Mouse (Mus musculus): ENCODE measurements around the gene Ceacam16. TPM values are rescaled to one million over a fixed set of nuclear protein-coding genes. Genes with fewer than 3 reads are reported as not detected.
A peak's percentile ranks its signal among the peaks of the same experiment; 100 is the strongest.

Gene Ceacam16
- total RNA-seq (2021): not detected
- long read RNA-seq, experiment 1: 0 reads
- long read RNA-seq, experiment 2: 0 reads

DNA sequence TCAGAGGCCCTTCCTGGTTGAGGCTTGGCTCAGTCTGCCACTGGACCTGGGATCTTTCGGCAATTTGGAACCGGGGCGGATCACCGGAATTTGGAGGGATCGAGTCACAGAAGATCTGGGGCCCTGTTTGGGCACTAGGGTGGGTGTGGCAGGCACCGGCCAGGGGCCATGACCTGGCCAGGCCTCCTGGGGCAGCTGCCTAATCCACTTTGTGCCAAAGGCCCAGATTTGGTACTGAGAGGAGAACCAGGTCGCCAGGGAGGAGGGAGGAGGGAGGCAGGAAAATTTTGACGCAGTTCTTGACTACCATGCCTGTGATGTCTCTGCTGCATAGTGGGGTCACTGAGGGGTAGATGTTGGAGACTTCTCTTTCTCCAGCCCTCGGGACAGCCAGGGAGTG, at the start of gene Ceacam16:
Gene Ceacam16 (minus strand): TSS at position 101 of the 400 bp plus-strand sequence.
- no peak for DNase-seq (ENCODE audit: low spot score in 2 of 2)

GRCm38 (mm10) chr7:19910421-19911291, 49.6 kb upstream of the Ceacam16 start:
- DNase-seq (ENCODE audit: low spot score in 2 of 2): peak; percentile 64 to 78

DNA sequence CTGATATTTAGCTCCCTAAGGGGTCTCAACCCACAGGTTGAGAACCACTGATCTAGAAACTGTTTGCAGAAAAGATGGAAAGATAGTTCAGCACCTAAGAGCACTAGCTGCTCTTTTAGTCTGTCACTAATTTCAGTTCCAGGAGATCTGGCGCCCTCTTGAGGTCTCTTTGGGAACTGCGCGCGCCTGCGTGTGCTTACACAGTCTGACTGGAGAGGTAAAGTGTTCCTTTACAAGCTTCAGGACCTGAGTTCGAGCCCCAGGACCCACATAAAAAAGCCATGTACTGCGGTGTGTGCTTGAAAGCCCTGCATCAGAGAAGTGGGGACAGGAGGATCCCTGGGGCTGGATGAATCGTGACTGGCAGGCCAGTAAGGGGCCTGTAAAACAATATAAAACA, 28.8 kb upstream of the Ceacam16 start:
- DNase-seq (ENCODE audit: low spot score in 2 of 2): peak in 1 of 2 experiments; percentile 33

DNA sequence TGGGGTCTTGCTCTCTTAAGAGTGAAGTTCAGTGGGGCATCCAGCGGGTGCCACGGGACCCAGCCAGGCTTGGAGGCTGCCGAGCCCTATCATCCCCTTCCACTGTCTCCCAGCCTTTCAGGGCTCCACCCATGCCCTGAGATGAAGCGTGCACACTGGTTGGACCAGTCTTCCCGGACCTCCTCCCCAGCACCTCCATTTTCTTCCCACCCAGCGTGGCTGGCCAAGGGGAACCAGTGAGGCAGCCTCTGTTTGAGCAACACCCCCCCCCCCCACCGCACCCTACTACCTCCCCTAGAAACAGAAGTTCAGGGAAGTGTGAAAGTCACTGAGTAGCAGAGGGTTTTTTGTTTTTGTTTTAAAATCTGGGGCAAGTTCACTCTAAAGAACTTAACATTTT, 26.8 kb upstream of the Ceacam16 start, which contains the start of gene Ceacam19:
Gene Ceacam19 (minus strand): TSS at position 117 of the 400 bp plus-strand sequence.
- DNase-seq (ENCODE audit: low spot score in 2 of 2): no peak

DNA sequence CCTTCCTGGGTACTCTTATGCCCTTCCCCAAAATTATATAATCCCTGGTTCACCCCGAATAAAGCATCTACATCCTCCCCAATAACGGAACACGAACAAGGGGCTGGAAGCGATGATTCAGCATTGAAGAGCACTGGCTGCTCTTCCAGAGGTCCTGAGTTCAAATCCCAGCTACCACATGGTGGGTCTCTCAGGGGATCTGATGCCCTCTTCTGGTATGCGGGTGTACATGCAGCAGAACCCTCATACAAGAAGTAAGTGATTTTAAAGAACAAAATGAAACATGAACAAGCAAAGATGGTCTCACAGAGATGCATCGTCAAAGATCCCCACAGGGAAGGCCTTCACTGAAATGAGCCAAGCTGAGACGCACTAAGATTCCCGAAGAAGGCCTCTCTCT, 19.7 kb upstream of the Ceacam16 start:
- DNase-seq (ENCODE audit: low spot score in 2 of 2): no peak

- no peak for DNase-seq (ENCODE audit: low spot score in 2 of 2)
Measured at GRCm38 (mm10) chr7:19876781-19877425, 15.8 kb upstream of the Ceacam16 start.

- peak; percentile 30 to 74 for DNase-seq (ENCODE audit: low spot score in 2 of 2)
Measured at GRCm38 (mm10) chr7:19875948-19876682, 15.0 kb upstream of the Ceacam16 start.

DNA sequence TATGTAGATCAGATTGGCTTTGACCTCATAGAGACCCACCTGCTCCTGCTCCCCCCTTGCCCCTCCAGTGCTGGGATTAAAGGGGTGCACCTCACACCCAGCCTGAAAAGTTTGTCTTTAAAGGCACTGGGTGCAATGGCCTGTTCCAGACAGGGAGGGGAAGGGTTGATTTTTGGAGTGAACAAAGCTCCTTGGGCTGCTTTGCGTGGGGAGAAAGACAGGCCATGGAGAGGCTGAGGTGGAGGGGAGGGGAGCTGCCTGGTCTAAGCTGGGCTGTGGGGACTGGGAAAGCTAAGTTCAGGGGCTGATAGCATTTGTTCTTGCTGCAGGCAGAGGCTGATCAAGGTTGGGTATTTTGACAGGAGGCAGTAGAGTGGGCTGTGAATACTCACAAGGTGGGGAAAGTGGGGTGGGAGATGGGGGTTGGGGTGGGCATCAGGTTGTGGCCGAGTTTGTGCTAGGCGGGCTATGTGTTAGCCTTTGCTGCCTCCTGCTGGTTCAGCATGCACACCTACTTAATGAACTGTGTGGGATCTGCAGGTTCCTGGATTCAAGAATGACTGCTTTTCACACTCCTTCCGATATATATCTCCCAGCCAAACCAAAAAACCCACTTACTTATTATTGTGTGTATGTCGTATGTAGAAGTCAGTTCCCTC, 11.0 kb upstream of the Ceacam16 start:
- no peak for DNase-seq (ENCODE audit: low spot score in 2 of 2)

GRCm38 (mm10) chr7:19871137-19871621, 10.1 kb upstream of the Ceacam16 start:
- DNase-seq (ENCODE audit: low spot score in 2 of 2): no peak

DNA sequence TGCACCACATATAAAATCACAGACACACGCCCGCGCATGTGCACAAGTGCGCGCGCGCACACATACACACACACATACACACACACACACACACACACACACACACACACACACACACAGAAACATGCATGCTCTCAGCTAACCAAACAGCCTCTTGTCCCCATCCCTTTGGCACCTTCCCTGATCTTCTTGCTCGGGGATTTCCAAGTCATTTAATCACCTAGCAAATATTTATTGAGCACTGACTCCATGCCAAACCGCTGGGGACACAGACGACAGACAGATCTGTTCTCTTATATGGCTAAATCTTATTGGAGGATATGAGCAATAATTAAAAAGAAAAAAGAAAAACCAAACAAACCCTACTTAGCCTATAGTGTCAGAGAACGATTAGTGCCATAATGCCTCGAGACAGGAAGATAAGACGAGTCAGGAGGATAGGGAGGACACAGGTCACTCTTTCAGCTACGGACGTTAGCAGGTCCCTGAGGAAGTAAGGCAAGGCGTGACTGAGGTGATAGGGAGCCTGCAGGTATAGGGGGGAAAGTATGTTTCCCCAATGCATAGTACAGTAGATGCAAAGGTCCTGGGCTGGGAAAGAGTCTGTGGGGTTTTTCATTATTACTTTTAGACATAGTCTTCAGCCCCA, 6.8 kb upstream of the Ceacam16 start:
- no peak for DNase-seq (ENCODE audit: low spot score in 2 of 2)

DNA sequence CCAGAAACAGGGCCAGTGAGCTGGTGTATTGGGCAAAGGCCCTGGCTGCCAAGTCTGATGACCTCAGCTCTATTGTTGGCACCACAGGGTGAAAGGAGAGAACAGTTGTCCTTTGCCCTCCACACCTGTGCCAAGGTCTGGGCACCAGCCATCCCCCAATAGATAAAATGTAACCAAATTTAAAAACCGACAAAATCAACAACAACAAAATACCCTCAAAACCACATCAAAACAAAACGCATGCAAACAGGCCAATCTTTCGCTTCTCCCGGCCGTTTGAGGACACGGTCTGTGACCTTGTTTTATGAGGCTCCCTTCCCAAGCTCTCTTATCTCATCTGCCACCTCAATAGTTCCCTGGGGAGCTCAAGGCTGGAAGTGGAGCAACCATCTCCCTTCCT, 5.4 kb upstream of the Ceacam16 start:
- DNase-seq (ENCODE audit: low spot score in 2 of 2): no peak

DNA sequence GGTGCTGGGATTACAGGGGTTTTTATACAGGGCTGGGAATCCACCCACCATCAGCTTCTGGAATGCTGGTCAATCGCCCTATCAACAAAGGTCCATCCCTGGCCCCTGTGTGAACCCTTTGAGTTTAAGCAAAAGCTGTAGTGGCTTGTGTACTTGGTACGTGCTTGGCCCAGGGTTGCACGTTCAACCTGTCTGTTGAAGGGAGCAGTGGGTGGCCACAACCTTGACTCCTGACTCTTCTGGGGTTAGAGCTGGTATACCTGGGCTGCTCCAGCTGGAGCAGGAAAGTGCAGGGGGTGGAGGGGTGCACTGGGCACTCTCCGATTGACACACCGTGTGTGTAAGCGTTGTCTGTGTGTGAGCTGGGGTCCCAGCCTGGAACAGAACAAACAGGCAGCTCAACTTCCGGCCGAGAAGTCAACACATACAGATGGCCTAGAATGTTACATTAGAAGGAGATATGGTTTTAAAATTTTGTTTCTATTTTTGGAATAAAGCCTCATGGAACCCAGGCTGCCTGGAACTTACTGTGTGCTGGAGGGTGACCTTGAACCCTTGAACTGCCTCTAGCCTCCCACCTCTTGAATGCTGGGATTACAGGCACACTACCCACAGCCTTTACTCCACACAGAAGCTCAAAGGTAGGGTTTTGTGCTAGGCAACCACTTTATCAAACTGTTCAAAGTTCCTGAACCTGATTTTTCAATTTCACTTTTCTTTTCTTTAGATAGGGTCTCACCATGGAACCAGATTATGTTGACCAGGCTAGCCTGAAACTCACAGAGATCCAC, 4.3 kb upstream of the Ceacam16 start:
- no peak for DNase-seq (ENCODE audit: low spot score in 2 of 2)

GRCm38 (mm10) chr7:19864241-19864640, 3.1 kb upstream of the Ceacam16 start:
- DNase-seq (ENCODE audit: low spot score in 2 of 2): no peak

DNA sequence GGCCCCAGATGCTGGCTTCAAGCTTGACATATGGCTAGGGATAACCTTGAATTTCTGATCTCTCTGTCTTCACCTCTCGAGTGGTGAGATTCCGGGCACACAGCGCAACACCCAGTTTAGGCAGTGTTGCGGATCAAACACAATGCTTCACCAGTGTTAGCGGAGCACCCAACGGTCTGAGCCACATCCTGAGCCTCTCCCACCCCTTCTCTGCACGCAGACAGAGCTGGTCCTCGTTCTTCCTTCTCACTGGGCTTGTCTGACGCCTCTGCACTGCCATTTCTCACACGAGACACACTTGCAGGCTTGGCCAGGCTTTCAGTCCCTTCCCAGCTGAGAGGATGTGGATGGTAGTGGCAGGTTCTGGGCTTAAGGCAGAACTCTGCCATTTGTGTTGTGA, 1.4 kb downstream of the Ceacam16 start:
- DNase-seq (ENCODE audit: low spot score in 2 of 2): no peak

GRCm38 (mm10) chr7:19856283-19856682, 4.8 kb downstream of the Ceacam16 start:
- DNase-seq (ENCODE audit: low spot score in 2 of 2): no peak

DNA sequence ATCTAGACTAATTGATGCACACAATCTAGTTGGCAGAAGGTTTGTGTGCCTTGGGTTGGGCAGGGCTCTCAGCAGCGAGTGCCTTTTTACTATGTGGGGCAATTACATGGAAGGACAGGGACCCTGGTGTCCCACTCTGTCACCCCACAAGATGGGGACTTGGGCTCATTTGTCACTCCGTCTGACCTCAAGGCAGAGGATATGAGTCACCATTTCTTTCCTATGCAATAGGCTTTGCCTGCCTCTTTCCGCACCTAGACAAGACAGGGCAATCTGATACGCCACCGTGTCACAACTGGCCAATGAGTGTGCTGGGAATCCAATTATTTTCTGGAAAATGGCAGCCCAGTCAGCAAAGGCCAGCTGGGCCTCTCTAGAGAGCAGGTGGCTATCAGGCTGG, 5.4 kb downstream of the Ceacam16 start:
- DNase-seq (ENCODE audit: low spot score in 2 of 2): no peak

- no peak for DNase-seq (ENCODE audit: low spot score in 2 of 2)
Measured at GRCm38 (mm10) chr7:19853526-19853925, 7.6 kb downstream of the Ceacam16 start.

DNA sequence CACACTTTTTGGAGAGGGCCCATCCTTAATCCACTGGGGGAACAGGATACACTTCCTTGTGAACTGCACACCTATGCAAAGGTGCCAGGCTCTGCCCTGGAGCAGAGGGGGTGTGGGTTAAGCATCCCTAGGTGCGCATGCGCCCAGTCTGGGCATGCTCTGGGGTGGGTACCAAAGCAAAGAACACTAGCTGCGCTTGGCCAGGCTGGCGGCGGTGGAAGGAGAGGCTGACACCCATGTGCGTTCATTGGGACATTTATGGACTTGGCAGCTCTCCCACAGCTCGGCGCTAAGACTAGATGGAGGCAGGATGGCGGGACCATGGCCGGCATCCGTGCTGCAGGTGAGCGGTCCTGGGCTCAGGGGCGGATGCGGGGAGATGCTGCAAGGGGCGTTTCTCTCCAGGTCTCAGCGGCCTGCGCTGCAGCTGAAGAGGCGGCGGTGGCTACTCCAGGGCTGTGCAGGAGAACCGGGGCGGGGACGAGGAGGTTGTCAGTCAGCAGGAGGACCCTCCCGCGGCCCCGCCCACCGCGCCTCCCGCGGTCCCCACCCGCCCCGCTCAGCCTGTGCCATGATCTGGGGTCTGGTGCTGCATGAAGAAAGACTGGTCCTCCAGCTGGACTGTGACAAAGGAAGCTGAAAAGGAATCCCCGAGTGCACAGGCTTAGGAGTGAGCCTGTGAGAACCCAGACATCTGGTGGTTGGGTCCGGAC, 9.1 kb downstream of the Ceacam16 start, which contains the start of gene Gm19345:
Gene Gm19345 (plus strand): TSS at position 146 of the 713 bp plus-strand sequence.
- DNase-seq (ENCODE audit: low spot score in 2 of 2): peak; percentile 20 to 41

Data from layer of hippocampus, postnatal 14 days (tissue).